17 mouse cellular contexts compared by ENCODE assay signal in genomic region chr9:95373741-95374140, GRCm38 (mm10). TPM values are rescaled to one million over a fixed set of nuclear protein-coding genes. Genes with fewer than 3 reads are reported as not detected.
"Had no signal": no experiment of that assay in that cellular context is flagged by ENCODE, and none has a peak within 500 bp of the region (broad histone marks: within the 10 kb centered on the region; RNA-seq: fewer than 3 reads in every experiment).

No protein-coding gene starts in this region.

- ATAC-seq: liver, postnatal 0 days; lung, postnatal 0 days; midbrain, embryonic 15.5 days had no signal

- DNase-seq: liver, postnatal 0 days; lung, adult 2 months; lung, postnatal 14 days; lung, postnatal 36 days; right cerebral cortex, postnatal 14 days; thymus, adult 2 months; thymus, postnatal 25 days; thymus, postnatal 4 days had no signal

- H3K4me1 ChIP-seq: lung, embryonic 15.5 days; megakaryocyte, embryonic 14.5 days; midbrain, embryonic 12.5 days; midbrain, embryonic 15.5 days; neural tube, embryonic 12.5 days; stomach, embryonic 15.5 days had no signal

- H3K9ac ChIP-seq: liver, postnatal 0 days; lung, embryonic 15.5 days; midbrain, embryonic 12.5 days; midbrain, embryonic 15.5 days; neural tube, embryonic 12.5 days; stomach, embryonic 15.5 days had no signal

- H3K9me3 ChIP-seq: lung, embryonic 15.5 days; neural tube, embryonic 12.5 days; stomach, embryonic 15.5 days had no signal

- H3K27ac ChIP-seq: lung, embryonic 15.5 days; macrophage; midbrain, embryonic 12.5 days; midbrain, embryonic 15.5 days; neural tube, embryonic 12.5 days; stomach, embryonic 15.5 days; stomach, postnatal 0 days had no signal

- H3K4me2 ChIP-seq: lung, embryonic 15.5 days; midbrain, embryonic 12.5 days; midbrain, embryonic 15.5 days; neural tube, embryonic 12.5 days; stomach, embryonic 15.5 days had no signal

- H3K36me3 ChIP-seq: lung, embryonic 15.5 days; midbrain, embryonic 12.5 days; midbrain, embryonic 15.5 days; neural tube, embryonic 12.5 days; stomach, embryonic 15.5 days had no signal

- H3K27me3 ChIP-seq: lung, embryonic 15.5 days; midbrain, embryonic 12.5 days; midbrain, embryonic 15.5 days; neural tube, embryonic 12.5 days; stomach, embryonic 15.5 days had no signal

- H3K4me3 ChIP-seq: lung, embryonic 15.5 days; megakaryocyte, embryonic 14.5 days; midbrain, embryonic 12.5 days; midbrain, embryonic 15.5 days; neural tube, embryonic 12.5 days; stomach, embryonic 15.5 days had no signal

RNA-seq across cellular contexts. Expression of gene Chst2, which starts 32.8 kb away (rescaled TPM):
- polyA plus RNA-seq: macrophage had no signal
